Mouse (Mus musculus): ENCODE measurements around the gene Ces1c. TPM values are rescaled to one million over a fixed set of nuclear protein-coding genes. Genes with fewer than 3 reads are reported as not detected.

Ces1c gene
- not detected for total RNA-seq (2022)

GRCm38 (mm10) chr8:93131233-93131980 is at the start of gene Ces1c:
Ces1c (minus strand) TSS chr8:93131283.
- no peak for DNase-seq (ENCODE audit: low spot score in 2 of 2)

- DNase-seq (ENCODE audit: low spot score in 2 of 2), result no peak
These were observed 49.6 kb upstream of the Ces1c start for GRCm38 (mm10) chr8:93180581-93181129.

GRCm38 (mm10) chr8:93176593-93176992 is 45.5 kb upstream of the Ces1c start:
- DNase-seq (ENCODE audit: low spot score in 2 of 2), result no peak

- DNase-seq (ENCODE audit: low spot score in 2 of 2), result no peak
These were observed 43.5 kb upstream of the Ces1c start for GRCm38 (mm10) chr8:93174554-93174953.

GRCm38 (mm10) chr8:93171846-93172590 is 40.9 kb upstream of the Ces1c start:
- DNase-seq (ENCODE audit: low spot score in 2 of 2), result no peak

- DNase-seq (ENCODE audit: low spot score in 2 of 2), result no peak
These were observed 32.3 kb upstream of the Ces1c start for GRCm38 (mm10) chr8:93163363-93163762.

GRCm38 (mm10) chr8:93151401-93151800 is 20.3 kb upstream of the Ces1c start:
- no peak for DNase-seq (ENCODE audit: low spot score in 2 of 2)

DNA sequence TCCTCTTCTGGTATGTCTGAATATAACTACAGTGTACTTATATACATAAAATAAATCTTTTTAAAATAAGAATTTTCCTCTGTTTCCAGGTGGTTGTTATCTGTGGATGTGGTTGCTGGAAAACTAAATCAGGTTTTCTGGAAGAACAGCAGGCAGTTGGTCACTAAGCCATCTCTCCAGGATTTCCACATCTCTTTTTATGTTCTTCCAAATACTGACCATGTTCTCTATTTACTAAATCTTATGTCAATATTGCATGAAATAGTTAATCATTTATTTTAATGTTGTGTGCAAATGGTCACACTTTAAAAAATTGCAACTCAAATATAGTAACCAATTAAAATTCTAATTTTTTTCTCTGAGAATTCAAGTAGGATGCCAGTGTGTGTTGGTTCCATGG is 16.2 kb upstream of the Ces1c start:
- no peak for DNase-seq (ENCODE audit: low spot score in 2 of 2)

- DNase-seq (ENCODE audit: low spot score in 2 of 2), result no peak
These were observed 9.6 kb upstream of the Ces1c start for GRCm38 (mm10) chr8:93140696-93141095.

- no peak for DNase-seq (ENCODE audit: low spot score in 2 of 2)
These were observed 1.1 kb upstream of the Ces1c start for GRCm38 (mm10) chr8:93132196-93132595.

DNA sequence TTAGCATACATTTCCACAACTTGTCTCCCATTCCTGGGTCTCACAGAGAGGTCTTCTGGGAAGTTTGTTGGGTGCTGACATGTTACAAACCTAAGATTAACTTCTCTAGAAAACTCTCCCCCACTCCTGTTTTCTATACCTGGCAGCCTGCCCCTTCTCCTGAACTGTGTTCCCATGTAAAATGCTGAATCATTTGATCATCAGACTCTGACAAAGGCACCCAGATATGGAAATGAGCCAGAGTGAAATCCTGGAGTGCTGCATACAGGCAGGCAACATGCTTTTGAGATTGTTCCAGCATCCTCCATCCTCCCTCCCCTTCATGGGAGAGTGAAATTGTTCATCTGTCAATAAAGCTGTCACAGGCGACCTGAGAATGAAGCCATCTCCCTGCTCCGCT is 4.6 kb downstream of the Ces1c start:
- DNase-seq (ENCODE audit: low spot score in 2 of 2), result no peak

DNA sequence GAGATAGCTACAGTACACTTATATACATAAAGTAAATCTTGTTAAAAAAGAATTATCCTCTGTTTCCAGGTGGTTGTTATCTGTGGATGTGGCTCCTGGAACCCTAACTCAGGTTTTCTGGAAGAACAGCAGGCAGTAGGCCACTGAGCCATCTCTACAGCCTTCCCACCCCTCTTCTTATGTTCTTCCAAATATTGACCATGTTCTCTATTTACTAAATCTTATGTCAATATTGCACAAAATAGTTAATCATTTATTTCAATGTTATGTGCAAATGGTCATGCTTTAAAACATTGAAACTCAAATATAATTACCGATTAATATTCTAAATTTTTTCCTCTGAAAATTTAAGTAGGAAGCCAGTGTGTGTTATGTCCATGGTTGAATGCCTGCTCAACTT is 9.1 kb downstream of the Ces1c start:
- DNase-seq (ENCODE audit: low spot score in 2 of 2), result no peak

DNA sequence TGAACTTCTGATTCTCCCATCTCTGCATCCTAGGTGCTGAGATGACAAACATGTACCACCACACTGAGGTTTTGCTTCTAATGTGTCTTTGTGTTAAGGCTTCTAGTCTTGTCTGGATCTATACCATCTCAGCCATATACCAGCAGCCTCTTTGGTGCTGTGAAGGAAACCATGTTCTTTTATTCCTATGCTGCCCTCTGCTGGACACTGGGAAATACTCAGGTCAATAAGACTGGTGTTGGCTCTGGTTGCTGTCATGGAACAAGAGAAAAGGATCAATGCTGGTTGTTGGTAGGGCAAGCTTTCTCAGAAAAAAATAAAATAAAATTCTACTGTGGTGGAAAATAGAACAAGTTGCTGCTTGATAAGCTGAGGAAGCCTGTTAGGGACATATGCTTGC is 35.7 kb downstream of the Ces1c start:
- peak in 1 of 2 experiments; percentile 5 for DNase-seq (ENCODE audit: low spot score in 2 of 2)

- DNase-seq (ENCODE audit: low spot score in 2 of 2), result no peak
These were observed 39.8 kb downstream of the Ces1c start for GRCm38 (mm10) chr8:93091324-93091723.

DNA sequence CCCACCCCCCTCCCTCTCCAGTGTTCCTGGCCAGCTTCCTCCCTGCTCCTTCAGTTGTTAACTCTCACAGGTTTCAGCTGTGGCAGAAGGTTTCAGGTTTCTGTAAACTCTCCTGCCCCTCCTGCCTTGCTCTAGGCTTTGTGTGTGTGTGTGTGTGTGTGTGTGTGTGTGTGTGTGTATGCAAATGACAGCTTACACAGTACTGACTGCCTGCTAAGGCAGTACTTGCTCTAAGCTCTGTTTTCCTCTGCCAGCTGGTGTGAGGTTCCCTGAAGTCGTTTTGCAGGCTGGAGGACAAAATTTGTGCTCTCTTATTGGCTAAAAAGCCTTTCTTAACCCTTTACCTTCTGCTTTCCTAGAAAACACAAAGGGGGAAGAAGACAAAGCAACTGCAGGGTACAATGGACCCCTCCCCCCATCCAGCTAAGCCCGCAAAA is 42.4 kb downstream of the Ces1c start:
- no peak for DNase-seq (ENCODE audit: low spot score in 2 of 2)

DNA sequence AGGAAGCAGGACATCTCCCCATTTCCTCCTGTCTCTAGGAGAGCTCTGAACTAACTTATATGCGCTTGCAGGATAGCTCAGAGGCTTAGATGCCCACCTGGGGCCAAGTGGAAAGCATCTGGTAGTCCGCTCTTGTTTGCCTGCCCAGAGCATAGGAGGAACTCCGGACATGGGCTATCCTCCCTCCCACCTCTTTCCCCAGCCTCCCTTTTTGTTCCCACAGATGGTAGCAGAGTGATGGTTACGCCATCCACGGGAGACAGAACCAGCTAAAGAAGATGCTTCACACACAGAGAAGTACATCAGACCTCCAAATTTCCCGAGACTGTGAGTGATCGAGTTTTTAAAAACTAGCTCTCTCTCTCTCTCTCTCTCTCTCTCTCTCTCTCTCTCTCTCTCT is 42.9 kb downstream of the Ces1c start:
- no peak for DNase-seq (ENCODE audit: low spot score in 2 of 2)

- DNase-seq (ENCODE audit: low spot score in 2 of 2), result no peak
These were observed 51.2 kb downstream of the Ces1c start, which contains the start of gene Ces1b for GRCm38 (mm10) chr8:93079887-93080286. Ces1b (minus strand) TSS chr8:93080017.

- no peak for DNase-seq (ENCODE audit: low spot score in 2 of 2)
These were observed 55.8 kb downstream of the Ces1c start for GRCm38 (mm10) chr8:93075251-93075650.

DNA sequence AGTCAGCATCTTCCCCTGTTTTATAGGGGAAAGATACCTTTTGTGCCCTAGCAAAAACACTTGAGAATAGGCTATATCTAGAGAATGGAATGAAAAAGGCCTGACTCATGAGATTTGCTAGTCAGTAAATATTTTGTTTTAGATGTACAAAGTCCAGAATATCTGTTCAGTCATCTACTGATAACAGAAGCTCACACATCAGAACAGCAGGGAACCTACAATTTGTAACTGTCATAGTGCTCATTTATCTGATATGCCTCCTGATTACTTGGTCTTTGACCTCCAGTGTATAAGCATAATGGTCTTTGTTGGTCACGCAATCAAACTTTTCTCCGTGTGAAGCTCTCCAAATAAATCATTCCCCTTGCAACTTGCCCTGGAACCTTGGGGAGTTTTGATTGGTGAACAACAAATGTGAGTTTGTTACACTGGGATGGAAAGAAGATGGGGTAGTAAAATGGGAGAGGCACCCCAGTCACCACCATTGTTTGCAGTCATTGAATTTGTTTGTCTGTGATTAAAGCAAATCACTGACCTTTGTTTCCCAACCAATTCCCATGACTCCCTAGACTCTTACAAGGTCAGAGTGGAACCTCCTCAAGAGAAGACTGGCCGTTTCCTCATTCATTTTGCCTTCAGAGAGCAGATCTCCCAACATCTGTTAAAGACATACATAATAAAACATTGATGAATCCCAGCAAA is 67.5 kb downstream of the Ces1c start:
- no peak for DNase-seq (ENCODE audit: low spot score in 2 of 2)

DNA sequence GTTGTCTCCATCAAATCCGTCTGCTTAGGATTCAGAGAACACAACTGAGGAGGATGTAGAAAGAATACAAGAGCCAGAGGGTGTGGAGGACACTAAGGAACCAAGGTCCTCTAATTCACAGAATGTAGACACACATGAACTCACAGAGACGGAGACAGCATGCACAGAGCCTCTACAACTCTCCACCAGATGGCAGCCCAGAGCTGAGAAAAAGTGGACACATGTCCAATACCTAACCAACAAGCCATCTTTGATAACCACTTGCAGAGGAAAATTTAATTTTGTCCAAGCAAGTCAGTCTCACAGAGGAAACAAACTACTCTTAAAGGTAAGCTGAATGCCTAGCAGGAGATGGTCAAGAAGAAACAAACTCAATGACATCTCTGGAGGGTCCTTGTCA is 71.9 kb downstream of the Ces1c start:
- peak in 1 of 2 experiments; percentile 28 for DNase-seq (ENCODE audit: low spot score in 2 of 2)

DNA sequence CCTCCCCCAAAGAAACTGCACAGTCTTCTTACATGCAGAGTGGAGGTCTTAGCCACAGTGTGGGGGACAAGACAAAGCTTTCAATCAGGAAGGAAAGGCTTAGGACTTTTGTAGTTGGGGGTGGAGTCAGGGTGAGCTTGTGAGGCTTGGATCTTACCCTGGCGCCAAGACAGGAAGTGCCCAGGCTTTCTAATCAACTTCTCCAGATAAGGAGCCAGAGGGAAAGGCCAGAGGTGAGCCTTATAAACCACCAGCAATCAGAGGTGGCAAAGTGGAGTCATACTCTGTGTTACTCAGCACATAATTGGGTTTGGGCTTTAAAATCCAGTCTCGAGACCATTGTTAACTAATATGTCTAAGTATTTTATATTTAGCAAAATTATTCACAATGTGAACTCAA is 75.8 kb downstream of the Ces1c start:
- no peak for DNase-seq (ENCODE audit: low spot score in 2 of 2)
